Mouse (Mus musculus) ES-E14 (cell line): ENCODE measurements around the gene Unc13c.

Source experiments
- MAFK ChIP-seq: IDR thresholded peaks from 2 replicates; pipeline ENCODE4 v1.6.1; 2014; ENCODE audit warnings: mild to moderate bottlenecking, low read depth, low read length, inconsistent platforms; ENCODE audit not compliant: insufficient read depth
- ZC3H11A ChIP-seq: IDR thresholded peaks from 2 replicates; pipeline ENCODE4 v1.6.1; 2012; ENCODE audit warnings: low read depth, mild to moderate bottlenecking, inconsistent platforms, low read length, borderline replicate concordance

DNA sequence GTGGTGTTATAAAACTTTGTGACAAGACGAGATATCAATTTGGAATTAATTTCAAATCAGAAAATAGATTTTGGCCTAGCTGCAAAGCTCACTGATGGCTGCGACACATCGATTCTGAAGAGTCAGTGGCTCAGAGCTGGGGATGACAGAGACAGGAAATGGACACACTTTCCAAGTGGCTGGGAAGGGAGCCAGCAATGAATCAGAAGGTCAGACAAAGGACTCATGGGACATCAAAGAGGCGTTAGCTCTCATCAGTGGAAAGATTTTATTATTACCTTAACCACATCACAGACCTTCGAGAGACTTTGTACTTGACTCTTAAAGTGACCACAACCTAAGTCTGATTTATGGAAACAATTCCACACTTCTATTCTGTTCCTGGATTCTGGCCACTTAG lies 408.7 kb downstream of the Unc13c start:
- no peak for TF ChIP-seq MAFK
- no peak for TF ChIP-seq ZC3H11A
